Mouse (Mus musculus) olfactory bulb, adult 2 months (tissue): ENCODE results near the gene Arhgef19.

Experiments used
- CTCF ChIP-seq: fragments of 200-500 bp; IDR thresholded peaks from 2 replicates; pipeline ENCODE4 v1.5.1; 2012; ENCODE audit warnings: low read depth, mild to moderate bottlenecking, low read length, moderate library complexity; ENCODE audit not compliant: insufficient read depth
- POLR2A ChIP-seq: fragments of 200-500 bp; IDR thresholded peaks from 2 replicates; pipeline ENCODE4 v1.6.1; 2012; ENCODE audit warnings: mild to moderate bottlenecking, low read depth, low read length, moderate library complexity; ENCODE audit not compliant: insufficient read depth

- no peak for TF ChIP-seq CTCF
- TF ChIP-seq POLR2A = no peak
Measured at GRCm38 (mm10) chr4:141233196-141233595, 6.1 kb upstream of the Arhgef19 start.
